Mouse (Mus musculus): Measurements from ENCODE around the gene Plekhs1. TPM values are rescaled to one million over a fixed set of nuclear protein-coding genes. Genes with fewer than 3 reads are reported as not detected.

Plekhs1 gene
- polyA plus RNA-seq, 1 experiment: 0.33 TPM

GRCm38 (mm10) chr19:56476546-56476945 is 15.1 kb downstream of the Plekhs1 start:
- Histone ChIP-seq H3K27ac (ENCODE audit: insufficient read depth, low read length) (no peak overlapping the region), H3K9ac (ENCODE audit: low read depth, poor library complexity, severe bottlenecking) (no peak overlapping the region), H3K36me3 (ENCODE audit: control insufficient read depth, insufficient read depth, low read length, poor library complexity, severe bottlenecking) (no peaks in the 10 kb centered on the region), H3K4me1 (ENCODE audit: control insufficient read depth, insufficient read depth, low read length) (no peaks in the 10 kb centered on the region), H3K4me3 (ENCODE audit: low read depth, low read length) (no peak overlapping the region), H3K9me3 (replicated peaks; ENCODE audit: control insufficient read depth, insufficient read depth, low read length, poor library complexity, severe bottlenecking) (no peaks in the 10 kb centered on the region), H3K27me3 (ENCODE audit: control insufficient read depth, insufficient read depth, low read length, poor library complexity, severe bottlenecking) (no peaks in the 10 kb centered on the region)
- TF ChIP-seq POLR2A (IDR thresholded peaks at IDR 0.05; ENCODE audit: insufficient read depth, low read length): no peak
- TF ChIP-seq CTCF (IDR thresholded peaks at IDR 0.05; ENCODE audit: low read depth, low read length): no peak
- TF ChIP-seq EP300 (IDR thresholded peaks at IDR 0.05; ENCODE audit: insufficient read depth, low read depth, low read length): no peak

GRCm38 (mm10) chr19:56477253-56477652 is 15.8 kb downstream of the Plekhs1 start:
- Histone ChIP-seq H3K4me3 (ENCODE audit: low read depth, low read length) (no peak overlapping the region), H3K36me3 (ENCODE audit: control insufficient read depth, insufficient read depth, low read length, poor library complexity, severe bottlenecking) (no peaks in the 10 kb centered on the region), H3K4me1 (ENCODE audit: control insufficient read depth, insufficient read depth, low read length) (no peaks in the 10 kb centered on the region), H3K27ac (ENCODE audit: insufficient read depth, low read length) (no peak overlapping the region), H3K27me3 (ENCODE audit: control insufficient read depth, insufficient read depth, low read length, poor library complexity, severe bottlenecking) (no peaks in the 10 kb centered on the region), H3K9ac (ENCODE audit: low read depth, poor library complexity, severe bottlenecking) (no peak overlapping the region), H3K9me3 (replicated peaks; ENCODE audit: control insufficient read depth, insufficient read depth, low read length, poor library complexity, severe bottlenecking) (no peaks in the 10 kb centered on the region)
- TF ChIP-seq POLR2A (IDR thresholded peaks at IDR 0.05; ENCODE audit: insufficient read depth, low read length) (no peak), EP300 (IDR thresholded peaks at IDR 0.05; ENCODE audit: insufficient read depth, low read depth, low read length) (no peak), CTCF (IDR thresholded peaks at IDR 0.05; ENCODE audit: low read depth, low read length) (no peak)

- Histone ChIP-seq H3K27ac (ENCODE audit: insufficient read depth, low read length) (no peak overlapping the region), H3K4me1 (ENCODE audit: control insufficient read depth, insufficient read depth, low read length) (no peaks in the 10 kb centered on the region), H3K27me3 (ENCODE audit: control insufficient read depth, insufficient read depth, low read length, poor library complexity, severe bottlenecking) (no peaks in the 10 kb centered on the region), H3K4me3 (ENCODE audit: low read depth, low read length) (no peak overlapping the region), H3K36me3 (ENCODE audit: control insufficient read depth, insufficient read depth, low read length, poor library complexity, severe bottlenecking) (no peaks in the 10 kb centered on the region), H3K9ac (ENCODE audit: low read depth, poor library complexity, severe bottlenecking) (no peak overlapping the region), H3K9me3 (replicated peaks; ENCODE audit: control insufficient read depth, insufficient read depth, low read length, poor library complexity, severe bottlenecking) (no peaks in the 10 kb centered on the region)
- TF ChIP-seq POLR2A (IDR thresholded peaks at IDR 0.05; ENCODE audit: insufficient read depth, low read length) (no peak), CTCF (IDR thresholded peaks at IDR 0.05; ENCODE audit: low read depth, low read length) (no peak), EP300 (IDR thresholded peaks at IDR 0.05; ENCODE audit: insufficient read depth, low read depth, low read length) (no peak)
Measured at GRCm38 (mm10) chr19:56477832-56478231, 16.4 kb downstream of the Plekhs1 start.

DNA sequence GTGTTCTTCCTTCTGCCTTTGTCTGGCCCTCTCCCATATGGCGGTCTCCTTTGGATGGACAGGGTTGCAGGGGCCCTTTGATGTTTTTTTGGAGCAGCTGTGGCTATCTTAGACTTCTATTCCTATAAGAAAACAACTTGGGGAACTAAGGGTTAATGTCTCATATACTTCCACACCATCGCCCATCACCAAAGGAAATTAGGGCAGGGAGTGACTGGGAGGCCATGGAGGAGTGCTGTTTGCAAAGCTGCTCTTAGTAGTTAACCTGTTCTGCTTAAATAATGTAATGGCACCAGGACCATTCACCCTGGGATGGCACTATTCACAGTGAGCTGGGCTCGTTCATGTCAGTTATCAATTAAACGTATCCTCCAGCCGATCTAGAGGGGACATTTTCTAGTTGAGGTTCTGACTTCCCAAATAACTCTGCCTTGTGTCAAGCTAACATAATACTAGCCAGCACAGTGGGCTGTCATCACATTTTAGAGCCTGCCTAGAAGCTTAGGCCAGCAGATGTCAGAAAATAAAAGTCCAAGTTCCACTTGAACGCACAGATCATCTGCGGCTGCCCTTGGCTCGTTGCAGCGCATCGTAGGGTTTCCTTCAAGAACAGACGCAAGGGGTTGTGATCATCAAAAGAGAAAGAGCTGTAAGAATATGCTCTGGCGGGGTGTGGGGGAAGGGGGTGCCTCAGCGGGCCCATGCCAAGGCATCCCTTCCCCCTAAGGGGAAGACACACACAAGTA is 23.4 kb downstream of the Plekhs1 start:
- no peak overlapping the region for H3K27ac ChIP-seq (ENCODE audit: insufficient read depth, low read length)
- TF ChIP-seq POLR2A (IDR thresholded peaks at IDR 0.05; ENCODE audit: insufficient read depth, low read length): no peak
- TF ChIP-seq CTCF (IDR thresholded peaks at IDR 0.05; ENCODE audit: low read depth, low read length): no peak
- TF ChIP-seq EP300 (IDR thresholded peaks at IDR 0.05; ENCODE audit: insufficient read depth, low read depth, low read length): no peak
- H3K4me3 ChIP-seq (ENCODE audit: low read depth, low read length): no peak overlapping the region
- no peaks in the 10 kb centered on the region for H3K27me3 ChIP-seq (ENCODE audit: control insufficient read depth, insufficient read depth, low read length, poor library complexity, severe bottlenecking)
- H3K4me1 ChIP-seq (ENCODE audit: control insufficient read depth, insufficient read depth, low read length): no peaks in the 10 kb centered on the region
- H3K9ac ChIP-seq (ENCODE audit: low read depth, poor library complexity, severe bottlenecking): no peak overlapping the region
- no peaks in the 10 kb centered on the region for H3K36me3 ChIP-seq (ENCODE audit: control insufficient read depth, insufficient read depth, low read length, poor library complexity, severe bottlenecking)
- H3K9me3 ChIP-seq (replicated peaks; ENCODE audit: control insufficient read depth, insufficient read depth, low read length, poor library complexity, severe bottlenecking): no peaks in the 10 kb centered on the region

DNA sequence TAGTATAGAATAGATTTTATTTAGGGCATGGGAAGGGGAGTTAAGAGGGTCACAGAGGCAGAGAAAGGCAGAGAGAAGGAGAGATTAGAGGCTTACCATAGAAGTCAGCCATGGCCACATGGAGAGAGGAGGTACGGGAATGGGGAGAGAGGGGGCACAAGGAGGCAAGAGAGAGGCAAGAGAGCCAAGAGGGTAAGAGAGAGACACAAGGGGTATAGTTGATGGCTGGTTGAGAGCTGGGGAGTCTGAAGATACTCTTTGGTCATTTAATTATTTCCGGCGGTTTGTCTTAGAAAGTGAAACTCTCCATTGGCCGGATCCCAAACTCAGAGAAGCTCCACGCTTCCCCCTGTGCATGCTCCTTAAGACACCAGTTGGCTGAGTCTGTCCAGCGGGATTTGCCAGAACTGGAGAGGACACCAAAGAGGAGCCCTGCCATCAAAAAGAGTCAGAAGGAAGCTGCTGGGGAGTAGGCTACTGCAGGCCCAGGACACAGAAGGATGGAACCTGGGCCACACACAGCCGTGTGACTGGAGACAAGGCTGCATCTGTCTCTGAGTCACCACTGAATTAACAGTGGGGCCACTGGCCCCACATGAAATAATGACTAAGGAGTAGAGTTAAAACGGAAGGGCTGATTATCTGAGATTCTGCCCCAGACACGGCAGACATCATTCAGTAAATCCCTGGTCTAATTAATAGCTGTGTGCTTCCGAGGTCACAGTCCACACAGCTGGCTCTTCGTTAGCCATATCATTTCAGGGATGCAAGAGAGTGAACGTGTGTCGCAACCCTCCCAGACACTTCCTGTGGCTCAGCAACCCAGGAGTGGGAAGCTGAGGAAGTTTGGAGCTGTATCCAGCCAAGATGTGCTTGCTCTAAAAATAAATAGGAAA is 24.2 kb downstream of the Plekhs1 start:
- TF ChIP-seq POLR2A (IDR thresholded peaks at IDR 0.05; ENCODE audit: insufficient read depth, low read length) (no peak), EP300 (IDR thresholded peaks at IDR 0.05; ENCODE audit: insufficient read depth, low read depth, low read length) (no peak), CTCF (IDR thresholded peaks at IDR 0.05; ENCODE audit: low read depth, low read length) (no peak)
- Histone ChIP-seq H3K4me3 (ENCODE audit: low read depth, low read length) (no peak overlapping the region), H3K4me1 (ENCODE audit: control insufficient read depth, insufficient read depth, low read length) (no peaks in the 10 kb centered on the region), H3K27me3 (ENCODE audit: control insufficient read depth, insufficient read depth, low read length, poor library complexity, severe bottlenecking) (no peaks in the 10 kb centered on the region), H3K9me3 (replicated peaks; ENCODE audit: control insufficient read depth, insufficient read depth, low read length, poor library complexity, severe bottlenecking) (no peaks in the 10 kb centered on the region), H3K9ac (ENCODE audit: low read depth, poor library complexity, severe bottlenecking) (no peak overlapping the region), H3K36me3 (ENCODE audit: control insufficient read depth, insufficient read depth, low read length, poor library complexity, severe bottlenecking) (no peaks in the 10 kb centered on the region), H3K27ac (ENCODE audit: insufficient read depth, low read length) (no peak overlapping the region)

DNA sequence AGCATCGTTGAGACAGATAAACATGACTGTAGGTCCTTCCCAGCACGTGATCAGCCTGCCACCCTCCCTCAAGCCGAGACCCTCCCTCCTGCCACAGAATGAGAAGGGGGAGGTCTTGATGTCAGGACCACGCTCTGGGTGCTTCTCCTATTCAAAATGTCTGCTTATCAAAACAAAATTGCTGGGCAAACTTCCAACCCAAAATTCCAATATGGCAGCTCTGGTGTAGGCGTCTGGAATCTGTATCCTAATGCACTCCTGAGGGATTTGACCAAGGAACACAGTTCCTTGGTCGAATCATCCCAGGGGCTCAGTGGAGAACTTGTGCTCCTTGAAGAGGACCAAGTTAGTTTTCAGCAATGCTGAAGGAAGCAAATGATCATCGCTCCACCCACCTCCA is 25.5 kb downstream of the Plekhs1 start:
- Histone ChIP-seq H3K36me3 (ENCODE audit: control insufficient read depth, insufficient read depth, low read length, poor library complexity, severe bottlenecking) (no peaks in the 10 kb centered on the region), H3K9me3 (replicated peaks; ENCODE audit: control insufficient read depth, insufficient read depth, low read length, poor library complexity, severe bottlenecking) (no peaks in the 10 kb centered on the region), H3K27me3 (ENCODE audit: control insufficient read depth, insufficient read depth, low read length, poor library complexity, severe bottlenecking) (no peaks in the 10 kb centered on the region), H3K4me1 (ENCODE audit: control insufficient read depth, insufficient read depth, low read length) (no peaks in the 10 kb centered on the region), H3K4me3 (ENCODE audit: low read depth, low read length) (no peak overlapping the region), H3K9ac (ENCODE audit: low read depth, poor library complexity, severe bottlenecking) (no peak overlapping the region), H3K27ac (ENCODE audit: insufficient read depth, low read length) (no peak overlapping the region)
- no peak for TF ChIP-seq CTCF (IDR thresholded peaks at IDR 0.05; ENCODE audit: low read depth, low read length)
- no peak for TF ChIP-seq EP300 (IDR thresholded peaks at IDR 0.05; ENCODE audit: insufficient read depth, low read depth, low read length)
- TF ChIP-seq POLR2A (IDR thresholded peaks at IDR 0.05; ENCODE audit: insufficient read depth, low read length): no peak
